Mouse (Mus musculus): Measurements from ENCODE around the gene Rufy3. TPM values are rescaled to one million over a fixed set of nuclear protein-coding genes. Genes with fewer than 3 reads are reported as not detected.

Rufy3 gene
- polyA plus RNA-seq, 1 experiment from 2014 or later: 6.8 TPM

- WGBS (ENCODE audit: insufficient replicate concordance): 76% methylated on average over 9 of the region's 9 CpGs
- DNase-seq: no peak
- TF ChIP-seq CTCF (IDR thresholded peaks at IDR 0.05; ENCODE audit: low read depth) (no peak), EP300 (IDR thresholded peaks at IDR 0.05; ENCODE audit: low read depth) (no peak)
- Histone ChIP-seq H3K9me3 (ENCODE audit: low read length) (no peaks in the 10 kb centered on the region), H3K4me1 (ENCODE audit: insufficient read depth) (no peaks in the 10 kb centered on the region), H3K27me3 (ENCODE audit: insufficient read depth, low read length) (no peaks in the 10 kb centered on the region), H3K4me2 (ENCODE audit: low read depth, low read length) (no peak overlapping the region), H3K4me3 (ENCODE audit: low read depth, low read length) (no peak overlapping the region), H3K27ac (ENCODE audit: low read depth) (no peak overlapping the region), H3K36me3 (replicated peaks; ENCODE audit: insufficient read depth, low read length) (no peaks in the 10 kb centered on the region), H3K9ac (replicated peaks) (no peak overlapping the region)
- no peak for ATAC-seq
Observed at GRCm38 (mm10) chr5:88561080-88561814, 3.6 kb upstream of the Rufy3 start.

GRCm38 (mm10) chr5:88562863-88563780 is 1.7 kb upstream of the Rufy3 start:
- no peak overlapping the region for H3K9ac ChIP-seq (replicated peaks)
- DNase-seq: no peak
- H3K4me3 ChIP-seq (ENCODE audit: low read depth, low read length): peak overlapping the region; percentile 91; the same call in 1 of the 2 replicates
- peak overlapping the region; percentile 97; the same call in 1 of the 2 replicates for H3K4me2 ChIP-seq (ENCODE audit: low read depth, low read length)
- 64% methylated on average over 8 of the region's 8 CpGs for WGBS (ENCODE audit: insufficient replicate concordance)
- H3K36me3 ChIP-seq (replicated peaks; ENCODE audit: insufficient read depth, low read length): no peaks in the 10 kb centered on the region
- ATAC-seq: peak; percentile 32
- peaks cover 3% of the 10 kb centered on the region; the same call in 1 of the 2 replicates for H3K4me1 ChIP-seq (ENCODE audit: insufficient read depth)
- no peaks in the 10 kb centered on the region for H3K9me3 ChIP-seq (ENCODE audit: low read length)
- peak overlapping the region; percentile 91 for H3K27ac ChIP-seq (ENCODE audit: low read depth)
- TF ChIP-seq CTCF (IDR thresholded peaks at IDR 0.05; ENCODE audit: low read depth): peak; percentile 29; the same call in 1 of the 2 replicates
- TF ChIP-seq EP300 (IDR thresholded peaks at IDR 0.05; ENCODE audit: low read depth): no peak
- H3K27me3 ChIP-seq (ENCODE audit: insufficient read depth, low read length): no peaks in the 10 kb centered on the region

- peak overlapping the region; percentile 97 for H3K4me2 ChIP-seq (ENCODE audit: low read depth, low read length)
- ATAC-seq (peak; percentile 61), DNase-seq (peak; percentile 72)
- 0 out of 2 replicates have a peak, but pooled peaks cover 3% of the 10 kb centered on the region for H3K36me3 ChIP-seq (replicated peaks; ENCODE audit: insufficient read depth, low read length)
- H3K9me3 ChIP-seq (ENCODE audit: low read length): no peaks in the 10 kb centered on the region
- 1% methylated on average over 65 of the region's 119 CpGs for WGBS (ENCODE audit: insufficient replicate concordance)
- H3K4me1 ChIP-seq (ENCODE audit: insufficient read depth): peaks cover 3% of the 10 kb centered on the region; the same call in 1 of the 2 replicates
- 0 out of 2 replicates have a peak, but pooled peaks have one; percentile 8 for TF ChIP-seq CTCF (IDR thresholded peaks at IDR 0.05; ENCODE audit: low read depth)
- no peak for TF ChIP-seq EP300 (IDR thresholded peaks at IDR 0.05; ENCODE audit: low read depth)
- H3K27me3 ChIP-seq (ENCODE audit: insufficient read depth, low read length): no peaks in the 10 kb centered on the region
- H3K4me3 ChIP-seq (ENCODE audit: low read depth, low read length): peak overlapping the region; percentile 91
- peak overlapping the region; percentile 82 for H3K9ac ChIP-seq (replicated peaks)
- H3K27ac ChIP-seq (ENCODE audit: low read depth): peak overlapping the region; percentile 91
Observed at GRCm38 (mm10) chr5:88565148-88566033, 551 bp downstream of the Rufy3 start.

- peak; percentile 90 for TF ChIP-seq EP300 (IDR thresholded peaks at IDR 0.05; ENCODE audit: low read depth)
- TF ChIP-seq CTCF (IDR thresholded peaks at IDR 0.05; ENCODE audit: low read depth): no peak
- H3K9ac ChIP-seq (replicated peaks): peak overlapping the region; percentile 82
- peak overlapping the region; percentile 91 for H3K27ac ChIP-seq (ENCODE audit: low read depth)
- H3K9me3 ChIP-seq (ENCODE audit: low read length): no peaks in the 10 kb centered on the region
- peak overlapping the region; percentile 91 for H3K4me3 ChIP-seq (ENCODE audit: low read depth, low read length)
- no peaks in the 10 kb centered on the region for H3K27me3 ChIP-seq (ENCODE audit: insufficient read depth, low read length)
- ATAC-seq: peak; percentile 6; the same call in 1 of the 2 replicates
- 8% methylated on average over 14 of the region's 14 CpGs for WGBS (ENCODE audit: insufficient replicate concordance)
- peaks cover 3% of the 10 kb centered on the region; the same call in 1 of the 2 replicates for H3K4me1 ChIP-seq (ENCODE audit: insufficient read depth)
- DNase-seq: peak; percentile 27
- 0 out of 2 replicates have a peak, but pooled peaks cover 3% of the 10 kb centered on the region for H3K36me3 ChIP-seq (replicated peaks; ENCODE audit: insufficient read depth, low read length)
- H3K4me2 ChIP-seq (ENCODE audit: low read depth, low read length): peak overlapping the region; percentile 97
Observed at GRCm38 (mm10) chr5:88566034-88566841, 1.4 kb downstream of the Rufy3 start.

GRCm38 (mm10) chr5:88569541-88569940 is 4.7 kb downstream of the Rufy3 start:
- ATAC-seq (no peak), DNase-seq (no peak)
- TF ChIP-seq EP300 (IDR thresholded peaks at IDR 0.05; ENCODE audit: low read depth) (no peak), CTCF (IDR thresholded peaks at IDR 0.05; ENCODE audit: low read depth) (no peak)
- no peak overlapping the region for H3K27ac ChIP-seq (ENCODE audit: low read depth)
- H3K36me3 ChIP-seq (replicated peaks; ENCODE audit: insufficient read depth, low read length): 0 out of 2 replicates have a peak, but pooled peaks cover 3% of the 10 kb centered on the region
- no peaks in the 10 kb centered on the region for H3K9me3 ChIP-seq (ENCODE audit: low read length)
- peaks cover 3% of the 10 kb centered on the region; the same call in 1 of the 2 replicates for H3K4me1 ChIP-seq (ENCODE audit: insufficient read depth)
- WGBS (ENCODE audit: insufficient replicate concordance): 73% methylated on average over 3 of the region's 3 CpGs
- H3K4me2 ChIP-seq (ENCODE audit: low read depth, low read length): no peak overlapping the region
- no peak overlapping the region for H3K9ac ChIP-seq (replicated peaks)
- H3K4me3 ChIP-seq (ENCODE audit: low read depth, low read length): no peak overlapping the region
- no peaks in the 10 kb centered on the region for H3K27me3 ChIP-seq (ENCODE audit: insufficient read depth, low read length)

Measured in liver, postnatal 0 days (tissue).